Comparison of ENCODE assay signal across 16 mouse cellular contexts in the genomic region with DNA sequence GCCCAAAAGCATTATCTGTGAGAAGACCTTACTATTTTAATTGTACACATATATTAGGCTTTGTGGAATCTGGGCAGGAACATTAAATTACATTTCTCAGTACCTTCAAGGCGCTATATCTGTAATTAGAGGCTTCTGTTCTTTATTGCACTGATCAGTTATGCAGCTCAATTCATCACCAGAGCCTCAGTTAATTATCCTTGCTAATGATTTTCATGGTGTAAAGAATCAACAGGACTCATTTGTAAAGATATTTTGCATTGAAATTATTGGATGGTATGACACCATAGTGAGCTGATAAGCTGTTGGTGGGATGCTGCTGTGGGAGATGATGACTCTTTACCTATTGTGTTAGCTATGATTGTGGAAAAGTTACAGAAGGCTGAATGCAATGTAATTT.
DNase-seq lines count a peak whose midpoint lies in the region; ATAC-seq and TF ChIP-seq lines count a peak whose summit lies in the region.
"Had no signal": no experiment of that assay in that cellular context is flagged by ENCODE, and none has a peak within 500 bp of the region (broad histone marks: within the 10 kb centered on the region; RNA-seq: fewer than 3 reads in every experiment).

No protein-coding gene starts in this region.

- no peak for TF ChIP-seq CTCF in brain, embryonic 14.5 days (IDR thresholded peaks at IDR 0.05; ENCODE audit: borderline replicate concordance, extremely low read depth, insufficient read depth, insufficient read length)

- no peaks in the 10 kb centered on the region for H3K36me3 ChIP-seq in hindbrain, embryonic 12.5 days
- H3K36me3 ChIP-seq in hindbrain, embryonic 10.5 days: no peaks in the 10 kb centered on the region
- H3K36me3 ChIP-seq in hindbrain, embryonic 15.5 days: no peaks in the 10 kb centered on the region
- H3K36me3 ChIP-seq in neural tube, embryonic 15.5 days: no peaks in the 10 kb centered on the region
- H3K36me3 ChIP-seq: embryonic facial prominence, embryonic 12.5 days; heart, embryonic 12.5 days; intestine, embryonic 15.5 days had no signal

- DNase-seq in hindbrain, embryonic 10.5 days (ENCODE audit: low spot score): no peak
- peak; percentile 38 for DNase-seq in brain, embryonic 14.5 days (ENCODE audit: low read depth)
- no peak for DNase-seq in gastrocnemius, postnatal 25 days
- DNase-seq: adrenal gland, adult 2 months; adrenal gland, postnatal 36 days; cerebellum, adult 11-12 months; cerebellum, adult 9-10 months; cerebellum, postnatal 25 days; heart, adult 18-20 months; kidney, adult 18-20 months had no signal

- no peak for TF ChIP-seq POLR2A in brain, embryonic 14.5 days (IDR thresholded peaks at IDR 0.05; ENCODE audit: borderline replicate concordance, extremely low read depth, insufficient read depth, insufficient read length, poor library complexity, severe bottlenecking)

- no peaks in the 10 kb centered on the region for H3K9me3 ChIP-seq in hindbrain, embryonic 12.5 days (replicated peaks)
- no peaks in the 10 kb centered on the region for H3K9me3 ChIP-seq in hindbrain, embryonic 10.5 days
- H3K9me3 ChIP-seq in hindbrain, embryonic 15.5 days: no peaks in the 10 kb centered on the region
- H3K9me3 ChIP-seq in neural tube, embryonic 15.5 days (replicated peaks): no peaks in the 10 kb centered on the region
- H3K9me3 ChIP-seq: embryonic facial prominence, embryonic 12.5 days; heart, embryonic 12.5 days; intestine, embryonic 15.5 days had no signal

- ATAC-seq in hindbrain, embryonic 12.5 days (ENCODE audit: low FRiP score): 0 out of 2 replicates have a peak, but pooled peaks have one; percentile 22
- peak; percentile 68; the same call in 1 of the 2 replicates for ATAC-seq in hindbrain, embryonic 15.5 days (ENCODE audit: low FRiP score, low read depth)
- ATAC-seq in neural tube, embryonic 15.5 days (ENCODE audit: low FRiP score): peak; percentile 73
- ATAC-seq: intestine, embryonic 15.5 days had no signal

- H3K4me1 ChIP-seq in hindbrain, embryonic 12.5 days: no peaks in the 10 kb centered on the region
- H3K4me1 ChIP-seq in hindbrain, embryonic 10.5 days (replicated peaks): no peaks in the 10 kb centered on the region
- H3K4me1 ChIP-seq in hindbrain, embryonic 15.5 days (replicated peaks): no peaks in the 10 kb centered on the region
- no peaks in the 10 kb centered on the region for H3K4me1 ChIP-seq in neural tube, embryonic 15.5 days
- H3K4me1 ChIP-seq: embryonic facial prominence, embryonic 12.5 days; heart, embryonic 12.5 days; intestine, embryonic 15.5 days had no signal

- H3K4me2 ChIP-seq in hindbrain, embryonic 12.5 days (replicated peaks): no peak overlapping the region
- H3K4me2 ChIP-seq in hindbrain, embryonic 15.5 days: no peak overlapping the region
- no peak overlapping the region for H3K4me2 ChIP-seq in neural tube, embryonic 15.5 days
- H3K4me2 ChIP-seq: embryonic facial prominence, embryonic 12.5 days; heart, embryonic 12.5 days; intestine, embryonic 15.5 days had no signal

- H3K4me3 ChIP-seq in hindbrain, embryonic 12.5 days: no peak overlapping the region
- no peak overlapping the region for H3K4me3 ChIP-seq in hindbrain, embryonic 10.5 days
- H3K4me3 ChIP-seq in hindbrain, embryonic 15.5 days: no peak overlapping the region
- H3K4me3 ChIP-seq in neural tube, embryonic 15.5 days (replicated peaks): no peak overlapping the region
- H3K4me3 ChIP-seq: embryonic facial prominence, embryonic 12.5 days; heart, embryonic 12.5 days; intestine, embryonic 15.5 days had no signal

- no peak overlapping the region for H3K9ac ChIP-seq in hindbrain, embryonic 12.5 days
- no peak overlapping the region for H3K9ac ChIP-seq in hindbrain, embryonic 15.5 days
- no peak overlapping the region for H3K9ac ChIP-seq in neural tube, embryonic 15.5 days (replicated peaks)
- H3K9ac ChIP-seq: embryonic facial prominence, embryonic 12.5 days; heart, embryonic 12.5 days; intestine, embryonic 15.5 days had no signal

- H3K27ac ChIP-seq in hindbrain, embryonic 12.5 days: no peak overlapping the region
- H3K27ac ChIP-seq in hindbrain, embryonic 10.5 days: no peak overlapping the region
- no peak overlapping the region for H3K27ac ChIP-seq in hindbrain, embryonic 15.5 days (replicated peaks)
- H3K27ac ChIP-seq in neural tube, embryonic 15.5 days (replicated peaks): no peak overlapping the region
- H3K27ac ChIP-seq: embryonic facial prominence, embryonic 12.5 days; intestine, embryonic 15.5 days had no signal

- 73% methylated on average over 1 of the region's 1 CpGs for WGBS in hindbrain, embryonic 12.5 days
- 85% methylated on average over 1 of the region's 1 CpGs for WGBS in hindbrain, embryonic 10.5 days
- WGBS in hindbrain, embryonic 15.5 days: 62% methylated on average over 1 of the region's 1 CpGs
- WGBS in neural tube, embryonic 15.5 days: 33% methylated on average over 1 of the region's 1 CpGs

- H3K27me3 ChIP-seq in hindbrain, embryonic 12.5 days: no peaks in the 10 kb centered on the region
- no peaks in the 10 kb centered on the region for H3K27me3 ChIP-seq in hindbrain, embryonic 10.5 days (ENCODE audit: insufficient read depth, poor library complexity, severe bottlenecking)
- H3K27me3 ChIP-seq in hindbrain, embryonic 15.5 days: no peaks in the 10 kb centered on the region
- no peaks in the 10 kb centered on the region for H3K27me3 ChIP-seq in neural tube, embryonic 15.5 days (replicated peaks)
- H3K27me3 ChIP-seq: embryonic facial prominence, embryonic 12.5 days; heart, embryonic 12.5 days; intestine, embryonic 15.5 days had no signal

Comparison
In these comparisons a context has a peak if more than half of its experiments do, and no peak if none do; other contexts are left out.
1. ATAC-seq: peak in every context shown above with its lines; median percentile 73 in neural tube, embryonic 15.5 days; 68 in hindbrain, embryonic 15.5 days; 22 in hindbrain, embryonic 12.5 days.